In the genomic region with DNA sequence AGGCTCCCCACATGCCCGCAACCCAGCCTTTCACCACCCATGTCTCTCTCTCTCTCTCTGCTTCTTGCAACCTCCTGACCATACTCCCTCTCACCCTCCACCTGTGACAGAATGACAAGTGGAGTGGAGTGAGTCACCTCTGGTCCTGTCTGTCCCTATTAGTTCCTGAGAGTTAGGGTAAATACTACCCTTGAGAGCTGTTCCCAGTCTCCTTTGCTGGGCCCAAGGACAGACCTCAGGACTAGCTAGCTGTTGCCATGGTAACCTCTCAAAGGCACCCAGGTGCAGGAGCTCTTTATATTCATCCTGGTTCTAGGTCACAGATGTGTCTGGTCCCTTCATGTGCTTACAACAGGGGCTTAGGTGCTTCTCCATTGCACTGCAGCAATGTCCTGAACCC, we compare ENCODE assay signal across 17 mouse cellular contexts. TPM values are rescaled to one million over a fixed set of nuclear protein-coding genes. Genes with fewer than 3 reads are reported as not detected.
DNase-seq lines count a peak whose midpoint lies in the region; ATAC-seq and TF ChIP-seq lines count a peak whose summit lies in the region.
"Had no signal": no experiment of that assay in that cellular context is flagged by ENCODE, and none has a peak within 500 bp of the region (broad histone marks: within the 10 kb centered on the region; RNA-seq: fewer than 3 reads in every experiment).

No protein-coding gene starts in this region.

- intact Hi-C loops in heart, postnatal 25 days (cut with DNase I), result no loop called here

- H3K4me3 ChIP-seq in heart, postnatal 0 days (ENCODE audit: low read depth, low read length), result no peak overlapping the region
- no peak overlapping the region for H3K4me3 ChIP-seq in lung, embryonic 15.5 days
- H3K4me3 ChIP-seq in thymus, adult 2 months (ENCODE audit: control insufficient read depth, insufficient read depth, low read length), result no peak overlapping the region
- H3K4me3 ChIP-seq: embryonic facial prominence, embryonic 15.5 days; hindbrain, embryonic 15.5 days; limb, embryonic 13.5 days had no signal

- WGBS in heart, postnatal 0 days, result 73% methylated on average over 1 of the region's 1 CpGs
- 58% methylated on average over 1 of the region's 1 CpGs for WGBS in lung, embryonic 15.5 days
- WGBS in thymus, adult 2 months, result 90% methylated on average over 1 of the region's 1 CpGs

- H3K4me2 ChIP-seq in heart, postnatal 0 days (ENCODE audit: low read depth, low read length), result no peak overlapping the region
- no peak overlapping the region for H3K4me2 ChIP-seq in lung, embryonic 15.5 days
- H3K4me2 ChIP-seq: embryonic facial prominence, embryonic 15.5 days; hindbrain, embryonic 15.5 days; limb, embryonic 13.5 days had no signal

- H3K9me3 ChIP-seq in heart, postnatal 0 days (replicated peaks; ENCODE audit: control insufficient read depth, low read length), result no peaks in the 10 kb centered on the region
- H3K9me3 ChIP-seq in lung, embryonic 15.5 days, result no peaks in the 10 kb centered on the region
- H3K9me3 ChIP-seq: embryonic facial prominence, embryonic 15.5 days; hindbrain, embryonic 15.5 days; limb, embryonic 13.5 days had no signal

- no peak for TF ChIP-seq POLR2A in thymus, adult 2 months (IDR thresholded peaks at IDR 0.05; ENCODE audit: control insufficient read depth, extremely low read depth, insufficient read depth, low read length, poor library complexity)

- H3K9ac ChIP-seq in heart, postnatal 0 days (replicated peaks; ENCODE audit: low read depth, low read length), result no peak overlapping the region
- no peak overlapping the region for H3K9ac ChIP-seq in lung, embryonic 15.5 days
- H3K9ac ChIP-seq: embryonic facial prominence, embryonic 15.5 days; hindbrain, embryonic 15.5 days; liver, postnatal 0 days had no signal

- peak overlapping the region; percentile 23; the same call in 1 of the 2 replicates for H3K27ac ChIP-seq in heart, postnatal 0 days (ENCODE audit: low read depth)
- H3K27ac ChIP-seq in lung, embryonic 15.5 days, result peak overlapping the region; percentile 53; the same call in 1 of the 2 replicates
- H3K27ac ChIP-seq in thymus, adult 2 months (ENCODE audit: control insufficient read depth, insufficient read depth, low read length), result peak overlapping the region; percentile 95
- H3K27ac ChIP-seq: embryonic facial prominence, embryonic 15.5 days; hindbrain, embryonic 15.5 days; limb, embryonic 13.5 days had no signal

- no peak for ATAC-seq in heart, postnatal 0 days (ENCODE audit: insufficient read depth, low read depth)
- ATAC-seq in lung, embryonic 15.5 days (ENCODE audit: borderline replicate concordance, extremely low read depth, low FRiP score, low TSS enrichment), result 0 out of 2 replicates have a peak, but pooled peaks have one; percentile 33
- ATAC-seq in inflammation-experienced regulatory T-cells, adult 6 months, result no peak
- ATAC-seq: CD4-positive, CD25-positive, alpha-beta regulatory T cell, adult 4 months; forebrain, embryonic 16.5 days; liver, postnatal 0 days had no signal

- no peak for TF ChIP-seq CTCF in heart, postnatal 0 days (IDR thresholded peaks at IDR 0.05; ENCODE audit: low read depth)
- TF ChIP-seq CTCF in thymus, adult 2 months (IDR thresholded peaks at IDR 0.05; ENCODE audit: borderline replicate concordance, control insufficient read depth, extremely low read depth, insufficient read depth, low read length, poor library complexity), result no peak

- peaks cover 11% of the 10 kb centered on the region for H3K4me1 ChIP-seq in heart, postnatal 0 days (ENCODE audit: control insufficient read depth, insufficient read depth)
- peaks cover 37% of the 10 kb centered on the region for H3K4me1 ChIP-seq in lung, embryonic 15.5 days
- H3K4me1 ChIP-seq in thymus, adult 2 months (replicated peaks; ENCODE audit: control insufficient read depth, insufficient read depth, low read length), result peaks cover 44% of the 10 kb centered on the region

- TF ChIP-seq EP300 in heart, postnatal 0 days (IDR thresholded peaks at IDR 0.05; ENCODE audit: low read depth), result no peak

- no peak for DNase-seq in heart, postnatal 0 days (ENCODE audit: low spot score)
- no peak for DNase-seq in heart, postnatal 25 days (ENCODE audit: low spot score)
- DNase-seq in ZHBTc4 (ENCODE audit: low read depth, low spot score), result peak; percentile 52
- DNase-seq in thymus, adult 2 months, result peak; percentile 51
- no peak for DNase-seq in B cell, adult 2 months
- no peak for DNase-seq in cerebellum, postnatal 10 days
- DNase-seq: adrenal gland, adult 2 months; cerebellum, postnatal 25 days; kidney, postnatal 25 days; liver, postnatal 0 days had no signal

- peaks cover 6% of the 10 kb centered on the region for H3K36me3 ChIP-seq in heart, postnatal 0 days (replicated peaks; ENCODE audit: control insufficient read depth, insufficient read depth, low read length)
- no peaks in the 10 kb centered on the region for H3K36me3 ChIP-seq in lung, embryonic 15.5 days
- no peaks in the 10 kb centered on the region for H3K36me3 ChIP-seq in thymus, adult 2 months (ENCODE audit: control insufficient read depth, insufficient read depth, low read length)
- H3K36me3 ChIP-seq: hindbrain, embryonic 15.5 days had no signal

- no peaks in the 10 kb centered on the region for H3K27me3 ChIP-seq in heart, postnatal 0 days (ENCODE audit: control insufficient read depth, insufficient read depth, low read length)
- H3K27me3 ChIP-seq in lung, embryonic 15.5 days, result no peaks in the 10 kb centered on the region
- H3K27me3 ChIP-seq in thymus, adult 2 months (ENCODE audit: control insufficient read depth, insufficient read depth, low read length), result no peaks in the 10 kb centered on the region
- H3K27me3 ChIP-seq: embryonic facial prominence, embryonic 15.5 days; hindbrain, embryonic 15.5 days; limb, embryonic 13.5 days had no signal

RNA-seq across cellular contexts. Expression of a gene that starts 2.4 kb away (rescaled TPM):
- total RNA-seq in heart, postnatal 0 days (2014; rRNA removed; ENCODE audit: low replicate concordance), result 26.2 and 38.0 TPM in 2 replicates
- polyA plus RNA-seq in heart, postnatal 0 days (2015; fragmentation: Nextera tagmentation; extraction: Ambion mirVana), result 50.7 and 52.9 TPM in 2 replicates
- 1 to 10 TPM; 7.4 to 8.4 TPM for total RNA-seq in heart, postnatal 25 days (2021)
- polyA plus RNA-seq in lung, embryonic 15.5 days (2015; fragmentation: Nextera tagmentation; extraction: Ambion mirVana), result 48.0 and 50.5 TPM in 2 replicates
- 20.0 and 22.6 TPM in 2 replicates for polyA plus RNA-seq in thymus, adult 2 months (2012; rRNA removed)
- 10 to 100 TPM; 34.8 to 40.5 (median 39.0) TPM for polyA plus RNA-seq in inflammation-experienced regulatory T-cells, adult 6 months (2017; shearing (Covaris generic))

RNA-seq across cellular contexts. Expression of a gene that starts 15.4 kb away (rescaled TPM):
- total RNA-seq in heart, postnatal 0 days (2014; rRNA removed; ENCODE audit: low replicate concordance), result 73.2 and 81.0 TPM in 2 replicates
- polyA plus RNA-seq in heart, postnatal 0 days (2015; fragmentation: Nextera tagmentation; extraction: Ambion mirVana), result 75.7 and 84.4 TPM in 2 replicates
- 10 to 100 TPM; 49.2 to 56.9 TPM for total RNA-seq in heart, postnatal 25 days (2021)
- polyA plus RNA-seq in lung, embryonic 15.5 days (2015; fragmentation: Nextera tagmentation; extraction: Ambion mirVana), result 32.6 and 35.0 TPM in 2 replicates
- 36.5 and 41.6 TPM in 2 replicates for polyA plus RNA-seq in thymus, adult 2 months (2012; rRNA removed)
- polyA plus RNA-seq in inflammation-experienced regulatory T-cells, adult 6 months (2017; shearing (Covaris generic)), result 10 to 100 TPM; 41.1 to 46.1 (median 42.2) TPM

RNA-seq across cellular contexts. Expression of a gene that starts 21.9 kb away (rescaled TPM):
- total RNA-seq in heart, postnatal 0 days (2014; rRNA removed; ENCODE audit: low replicate concordance), result 24.1 and 49.8 TPM in 2 replicates
- 9.6 and 10.4 TPM in 2 replicates for polyA plus RNA-seq in heart, postnatal 0 days (2015; fragmentation: Nextera tagmentation; extraction: Ambion mirVana)
- total RNA-seq in heart, postnatal 25 days (2021), result 10 to 100 TPM; 13.5 to 18.0 TPM
- 40.6 and 41.1 TPM in 2 replicates for polyA plus RNA-seq in lung, embryonic 15.5 days (2015; fragmentation: Nextera tagmentation; extraction: Ambion mirVana)
- 82.3 and 133 TPM in 2 replicates for polyA plus RNA-seq in thymus, adult 2 months (2012; rRNA removed)
- 1 to 10 TPM; 9.0 to 9.6 (median 9.5) TPM for polyA plus RNA-seq in inflammation-experienced regulatory T-cells, adult 6 months (2017; shearing (Covaris generic))

RNA-seq across cellular contexts. Expression of a gene that starts 33.7 kb away (rescaled TPM):
- 82.1 and 125 TPM in 2 replicates for total RNA-seq in heart, postnatal 0 days (2014; rRNA removed; ENCODE audit: low replicate concordance)
- 35.0 and 35.8 TPM in 2 replicates for polyA plus RNA-seq in heart, postnatal 0 days (2015; fragmentation: Nextera tagmentation; extraction: Ambion mirVana)
- total RNA-seq in heart, postnatal 25 days (2021), result 10 to 100 TPM; 35.7 to 35.8 TPM
- 108 and 111 TPM in 2 replicates for polyA plus RNA-seq in lung, embryonic 15.5 days (2015; fragmentation: Nextera tagmentation; extraction: Ambion mirVana)
- polyA plus RNA-seq in thymus, adult 2 months (2012; rRNA removed), result 89.9 and 92.1 TPM in 2 replicates
- polyA plus RNA-seq in inflammation-experienced regulatory T-cells, adult 6 months (2017; shearing (Covaris generic)), result 10 to 100 TPM; 31.2 to 34.1 (median 33.7) TPM

RNA-seq across cellular contexts. Expression of a gene that starts 33.7 kb away (rescaled TPM):
- 83.7 and 100 TPM in 2 replicates for total RNA-seq in heart, postnatal 0 days (2014; rRNA removed; ENCODE audit: low replicate concordance)
- polyA plus RNA-seq in heart, postnatal 0 days (2015; fragmentation: Nextera tagmentation; extraction: Ambion mirVana), result 127 and 129 TPM in 2 replicates
- 1 to 10 TPM; 4.1 to 4.7 TPM for total RNA-seq in heart, postnatal 25 days (2021)
- 556 and 595 TPM in 2 replicates for polyA plus RNA-seq in lung, embryonic 15.5 days (2015; fragmentation: Nextera tagmentation; extraction: Ambion mirVana)
- polyA plus RNA-seq in thymus, adult 2 months (2012; rRNA removed), result 104 TPM in 2 replicates
- polyA plus RNA-seq in inflammation-experienced regulatory T-cells, adult 6 months (2017; shearing (Covaris generic)), result 100 to 1,000 TPM in 1 of 3 experiments, 10 to 100 TPM in 2; 23.3 to 176 (median 34.8) TPM

Comparison
In these comparisons a context has a peak if more than half of its experiments do, and no peak if none do; other contexts are left out.
1. DNase-seq: peak in ZHBTc4 (single experiment) and thymus, adult 2 months (single experiment); none in heart, postnatal 0 days (single experiment), heart, postnatal 25 days (single experiment), B cell, adult 2 months (0 of 2) and cerebellum, postnatal 10 days (0 of 2).
2. H3K27ac ChIP-seq: peak in every context shown above with its lines; median percentile 95 in thymus, adult 2 months; 53 in lung, embryonic 15.5 days; 23 in heart, postnatal 0 days.